Mouse (Mus musculus) embryonic fibroblast, embryonic 13.5 days (primary cell): ENCODE data around the gene Vmn1r204. TPM values are rescaled to one million over a fixed set of nuclear protein-coding genes. Genes with fewer than 3 reads are reported as not detected.
"Not testable (repeated sequence)": the region's sequence is repeated elsewhere in the genome, so short reads cannot be mapped to it uniquely, and the experiment has no call there.

Source experiments
- H3K27ac ChIP-seq: 2 replicates; pipeline ENCODE4 v1.5.1; 2012; ENCODE audit warnings: low read length, control low read depth, inconsistent platforms; ENCODE audit not compliant: insufficient read depth
- H3K4me1 ChIP-seq: 2 replicates; pipeline ENCODE4 v1.6.1; 2011; ENCODE audit warnings: low read length; ENCODE audit not compliant: control insufficient read depth, insufficient read depth
- H3K4me3 ChIP-seq: 2 replicates; pipeline ENCODE4 v1.5.1; 2011; ENCODE audit warnings: mild to moderate bottlenecking, control low read depth, low read length; ENCODE audit not compliant: insufficient read depth
- CTCF ChIP-seq: IDR thresholded peaks from 2 replicates; pipeline ENCODE4 v1.5.1; 2011; ENCODE audit warnings: mild to moderate bottlenecking, control low read depth, low read length, moderate library complexity, borderline replicate concordance; ENCODE audit not compliant: insufficient read depth
- POLR2A ChIP-seq: IDR thresholded peaks from 2 replicates; pipeline ENCODE4 v1.6.1; 2011; ENCODE audit warnings: low read depth, mild to moderate bottlenecking, control low read depth, low read length, moderate library complexity
- polyA plus RNA-seq: library from polyadenylated mRNA; stranded (reverse); fragments of >200 nt; gene quantifications from 2 replicates; pipeline ENCODE4 v1.2.4, GENCODE M21; 2011; ENCODE audit warnings: low read depth; ENCODE audit not compliant: missing spikeins, insufficient read length

Vmn1r204 gene
- polyA plus RNA-seq = not detected in 2 replicates

GRCm38 (mm10) chr13:22552898-22553297 lies at the start of gene Vmn1r204:
Gene Vmn1r204 (plus strand): TSS chr13:22553198.
- H3K4me1 ChIP-seq, H3K27ac ChIP-seq, H3K4me3 ChIP-seq: not testable (repeated sequence)

- Histone ChIP-seq H3K4me1 (no peaks in the 10 kb centered on the region), H3K27ac (no peak within 1 kb of the TSS), H3K4me3 (no peak within 1 kb of the TSS)
- no peak for TF ChIP-seq CTCF
- TF ChIP-seq POLR2A = no peak
Observed at GRCm38 (mm10) chr13:22505281-22505680, 47.7 kb upstream of the Vmn1r204 start, which contains the start of gene Vmn1r202. Gene Vmn1r202 (minus strand): TSS chr13:22505381.

GRCm38 (mm10) chr13:22517814-22518213 lies 35.2 kb upstream of the Vmn1r204 start, which contains the start of gene Vmn1r203:
Gene Vmn1r203 (plus strand): TSS chr13:22518114.
- no peak within 1 kb of the TSS for H3K27ac ChIP-seq
- no peak for TF ChIP-seq POLR2A
- TF ChIP-seq CTCF = no peak
- H3K4me1 ChIP-seq = no peaks in the 10 kb centered on the region
- H3K4me3 ChIP-seq = no peak within 1 kb of the TSS

GRCm38 (mm10) chr13:22574911-22575310 lies 21.9 kb downstream of the Vmn1r204 start:
- not testable (repeated sequence) for H3K4me3 ChIP-seq, H3K4me1 ChIP-seq, H3K27ac ChIP-seq

GRCm38 (mm10) chr13:22583336-22583735 lies 30.3 kb downstream of the Vmn1r204 start:
- H3K4me1 ChIP-seq, H3K27ac ChIP-seq, H3K4me3 ChIP-seq: not testable (repeated sequence)

GRCm38 (mm10) chr13:22592900-22593299 lies 39.9 kb downstream of the Vmn1r204 start, which contains the start of gene Vmn1r205:
Gene Vmn1r205 (minus strand): TSS chr13:22593000.
- Histone ChIP-seq H3K27ac (no peak within 1 kb of the TSS), H3K4me1 (no peaks in the 10 kb centered on the region), H3K4me3 (no peak within 1 kb of the TSS)
- no peak for TF ChIP-seq POLR2A
- no peak for TF ChIP-seq CTCF

Other genes with a start within 250 kb of the Vmn1r204 start
- not detected in 2 replicates for gene Vmn1r197, start 228.6 kb upstream of the Vmn1r204 start, polyA plus RNA-seq
- gene Vmn1r198, start 202.8 kb upstream of the Vmn1r204 start, polyA plus RNA-seq = not detected in 2 replicates
- not detected in 2 replicates for gene Vmn1r199, start 173.4 kb upstream of the Vmn1r204 start, polyA plus RNA-seq
- gene Vmn1r200, start 162.8 kb upstream of the Vmn1r204 start, polyA plus RNA-seq = not detected in 2 replicates
- gene Vmn1r201, start 81.3 kb upstream of the Vmn1r204 start, polyA plus RNA-seq = not detected in 2 replicates
- not detected in 2 replicates for gene Vmn1r202, start 47.8 kb upstream of the Vmn1r204 start, polyA plus RNA-seq
- not detected in 2 replicates for gene Vmn1r203, start 35.1 kb upstream of the Vmn1r204 start, polyA plus RNA-seq
- not detected in 2 replicates for gene Vmn1r205, start 39.8 kb downstream of the Vmn1r204 start, polyA plus RNA-seq
- not detected in 2 replicates for gene Vmn1r206, start 71.1 kb downstream of the Vmn1r204 start, polyA plus RNA-seq
- gene Vmn1r207-ps, start 176.4 kb downstream of the Vmn1r204 start, polyA plus RNA-seq = not detected in 2 replicates
- not detected in 2 replicates for gene Vmn1r208, start 224.2 kb downstream of the Vmn1r204 start, polyA plus RNA-seq